8 mouse cellular contexts compared by ENCODE assay signal in genomic region chr4:77083165-77083564, GRCm38 (mm10).
DNase-seq lines count a peak whose midpoint lies in the region; ATAC-seq lines count a peak whose summit lies in the region.

No protein-coding gene starts in this region.

- DNase-seq in heart, embryonic 10.5 days (ENCODE audit: low spot score) = peak; percentile 76
- DNase-seq in heart, postnatal 25 days (ENCODE audit: low spot score) = no peak
- peak; percentile 63 for DNase-seq in ES-CJ7 (ENCODE audit: low read depth, low spot score)
- DNase-seq in cerebellum, adult 9-10 months = peak; percentile 17
- DNase-seq in layer of hippocampus, postnatal 25 days (ENCODE audit: extremely low spot score in 1 of 2, low spot score in 1 of 2) = peak; percentile 10 to 68
- DNase-seq in retina, adult 2 months (ENCODE audit: low read depth, low spot score) = peak; percentile 11
- no peak for DNase-seq in spleen, postnatal 4 days (ENCODE audit: low spot score in 2 of 2)

- H3K36me3 ChIP-seq in heart, embryonic 10.5 days = no peaks in the 10 kb centered on the region

- H3K4me1 ChIP-seq in heart, embryonic 10.5 days = no peaks in the 10 kb centered on the region

- no peaks in the 10 kb centered on the region for H3K27me3 ChIP-seq in heart, embryonic 10.5 days (ENCODE audit: insufficient read depth, poor library complexity, severe bottlenecking)

- H3K27ac ChIP-seq in heart, embryonic 10.5 days = no peak overlapping the region

- no peak overlapping the region for H3K4me3 ChIP-seq in heart, embryonic 10.5 days

- ATAC-seq in hematopoietic stem cell, adult 5-6 weeks (replicated peaks in 1 of 2; ENCODE audit: insufficient read depth in 1 of 2, low FRiP score in 2 of 2, low TSS enrichment in 1 of 2, low read depth in 1 of 2, poor library complexity in 2 of 2, severe bottlenecking in 2 of 2) = peak; percentile 92 to 95

- H3K9me3 ChIP-seq in heart, embryonic 10.5 days = no peaks in the 10 kb centered on the region

- intact Hi-C loops in heart, postnatal 25 days (cut with DNase I) = no loop called here

- WGBS in heart, embryonic 10.5 days = 45% methylated on average over 3 of the region's 3 CpGs

Comparison
In these comparisons a context has a peak if more than half of its experiments do, and no peak if none do; other contexts are left out.
1. DNase-seq: peak in heart, embryonic 10.5 days (single experiment), ES-CJ7 (single experiment), cerebellum, adult 9-10 months (single experiment), layer of hippocampus, postnatal 25 days (2 of 2) and retina, adult 2 months (single experiment); none in heart, postnatal 25 days (single experiment) and spleen, postnatal 4 days (0 of 2).